ENCODE assay signal across 7 mouse cellular contexts in the genomic region with DNA sequence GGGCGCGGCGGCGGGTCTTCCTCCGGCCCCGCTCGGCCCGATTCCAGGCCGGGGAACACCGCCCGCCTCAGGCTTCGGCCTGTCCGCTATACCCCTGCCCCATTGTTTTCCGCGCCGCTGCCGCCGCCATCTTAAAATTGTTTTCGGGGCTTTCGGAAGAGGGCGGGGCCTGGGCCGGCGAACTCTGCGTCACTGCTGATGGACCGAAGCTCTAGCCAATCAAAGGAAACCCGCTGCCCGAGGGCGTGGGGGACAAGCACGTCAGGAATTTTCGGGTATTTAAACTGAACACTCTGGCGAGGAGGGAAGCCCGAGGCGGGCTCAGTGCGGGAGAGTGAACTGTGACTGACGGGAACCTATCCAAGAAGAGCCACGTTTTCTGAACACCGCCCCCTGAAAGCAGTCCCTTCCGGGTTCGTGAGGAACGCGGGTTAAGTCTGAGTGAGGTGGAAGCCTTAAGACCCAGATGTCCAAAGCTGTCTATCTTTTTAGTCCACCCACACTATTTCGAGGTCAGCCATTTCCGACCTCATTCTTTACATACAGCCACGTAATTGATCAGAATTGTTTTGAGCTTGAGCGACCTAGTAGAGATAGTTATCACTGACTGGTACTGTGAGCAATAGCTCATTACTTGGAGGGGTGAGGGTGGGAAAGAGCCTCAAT. TPM values are rescaled to one million over a fixed set of nuclear protein-coding genes. Genes with fewer than 3 reads are reported as not detected.
DNase-seq lines count a peak whose midpoint lies in the region; ATAC-seq lines count a peak whose summit lies in the region.

Gene Maml1 (minus strand): TSS at position 122 of the 666 bp plus-strand sequence.

- intact Hi-C loops in gastrocnemius, postnatal 36 days (cut with DNase I): loop anchor here (2.0 kb wide), 1 partner anchor 56 kb away; no protein-coding TSS in a partner anchor
- intact Hi-C loops in left cerebral cortex, postnatal 25 days (cut with DNase I): loop anchor here (5.0 kb wide), 1 partner anchor 85 kb away; the partner anchor contains the start of gene Hnrnph1

- peaks cover 10% of the 10 kb centered on the region; the same call in 1 of the 2 replicates for H3K4me1 ChIP-seq in intestine, embryonic 15.5 days (replicated peaks)
- H3K4me1 ChIP-seq in midbrain, embryonic 10.5 days: peaks cover 25% of the 10 kb centered on the region

- no peaks in the 10 kb centered on the region for H3K27me3 ChIP-seq in intestine, embryonic 15.5 days (replicated peaks)
- H3K27me3 ChIP-seq in midbrain, embryonic 10.5 days (ENCODE audit: low read depth, poor library complexity, severe bottlenecking): no peaks in the 10 kb centered on the region

- peak; percentile 99 for ATAC-seq in intestine, embryonic 15.5 days

- H3K9ac ChIP-seq in intestine, embryonic 15.5 days: peak within 1 kb of the TSS; percentile 100

- peak within 1 kb of the TSS; percentile 98 for H3K27ac ChIP-seq in intestine, embryonic 15.5 days
- peak within 1 kb of the TSS; percentile 99 for H3K27ac ChIP-seq in midbrain, embryonic 10.5 days (replicated peaks)

- WGBS in intestine, embryonic 15.5 days: under 1% methylated on average over 45 of the region's 45 CpGs
- under 1% methylated on average over 45 of the region's 45 CpGs for WGBS in midbrain, embryonic 10.5 days

- peak within 1 kb of the TSS; percentile 100 for H3K4me3 ChIP-seq in intestine, embryonic 15.5 days (replicated peaks)
- peak within 1 kb of the TSS; percentile 97 for H3K4me3 ChIP-seq in midbrain, embryonic 10.5 days

- peaks cover 17% of the 10 kb centered on the region for H3K36me3 ChIP-seq in intestine, embryonic 15.5 days
- H3K36me3 ChIP-seq in midbrain, embryonic 10.5 days: peaks cover 67% of the 10 kb centered on the region

- H3K4me2 ChIP-seq in intestine, embryonic 15.5 days (replicated peaks): peak within 1 kb of the TSS; percentile 79

- DNase-seq in adrenal gland, adult 2 months: peak; percentile 98
- DNase-seq in embryo, embryonic 11.5 days (ENCODE audit: low read depth, low spot score): peak; percentile 97
- DNase-seq in gastrocnemius, postnatal 36 days: peak; percentile 93 to 95
- peak; percentile 96 to 99 for DNase-seq in left cerebral cortex, postnatal 25 days (ENCODE audit: low spot score in 2 of 2)
- DNase-seq in midbrain, embryonic 10.5 days (ENCODE audit: low spot score): peak; percentile 98
- DNase-seq in right cerebral cortex, postnatal 4 days: peak; percentile 93

- no peaks in the 10 kb centered on the region for H3K9me3 ChIP-seq in intestine, embryonic 15.5 days
- H3K9me3 ChIP-seq in midbrain, embryonic 10.5 days (replicated peaks): no peaks in the 10 kb centered on the region

RNA-seq across cellular contexts. Expression of gene Maml1, which starts in this region (rescaled TPM):
- total RNA-seq in adrenal gland, adult 2 months (2021): 10 to 100 TPM; 20.8 to 27.8 TPM
- polyA plus RNA-seq in adrenal gland, adult 2 months (2012; rRNA removed): 24.8 and 26.8 TPM in 2 replicates
- total RNA-seq in gastrocnemius, postnatal 36 days (2021): 1 to 10 TPM; 4.8 to 6.3 TPM
- polyA plus RNA-seq in intestine, embryonic 15.5 days (2015; fragmentation: Nextera tagmentation; extraction: Ambion mirVana): 4.1 and 4.3 TPM in 2 replicates
- total RNA-seq in left cerebral cortex, postnatal 25 days (2021): 10 to 100 TPM in 1 of 2 experiments, 1 to 10 TPM in 1; 9.5 to 10.1 TPM
- 5.4 and 5.6 TPM in 2 replicates for polyA plus RNA-seq in midbrain, embryonic 10.5 days (2016; fragmentation: Nextera tagmentation; extraction: Ambion mirVana)

Comparison
In these comparisons a context has a peak if more than half of its experiments do, and no peak if none do; other contexts are left out.
1. Peak in every context shown above with its lines: DNase-seq, ATAC-seq, H3K4me3 ChIP-seq and H3K27ac ChIP-seq.